ENCODE assay signal across 8 mouse cellular contexts in genomic region chr1:88701870-88702661, GRCm38 (mm10). TPM values are rescaled to one million over a fixed set of nuclear protein-coding genes. Genes with fewer than 3 reads are reported as not detected.
A peak's percentile ranks its signal among the peaks of the same experiment; 100 is the strongest.
DNase-seq lines count a peak whose midpoint lies in the region; ATAC-seq and TF ChIP-seq lines count a peak whose summit lies in the region.

Gene Arl4c, minus strand, starts transcription at chr1:88702221.

- peaks cover 0 to 13% of the 10 kb centered on the region in 2 experiments; a peak in 1 of 4 replicates for H3K4me1 ChIP-seq in CH12.LX (ENCODE audit: control insufficient read depth in 1 of 2, insufficient read depth in 2 of 2)
- peaks cover 28% of the 10 kb centered on the region for H3K4me1 ChIP-seq in forebrain, embryonic 16.5 days (replicated peaks; ENCODE audit: control insufficient read depth, insufficient read depth, low read length)
- peaks cover 31% of the 10 kb centered on the region for H3K4me1 ChIP-seq in neural tube, embryonic 13.5 days (replicated peaks)
- peaks cover 30% of the 10 kb centered on the region for H3K4me1 ChIP-seq in testis, adult 2 months (ENCODE audit: control insufficient read depth, insufficient read depth, low read length)

- peak; percentile 65 for ATAC-seq in cerebellum, adult (ENCODE audit: insufficient number of reproducible peaks, low FRiP score, low TSS enrichment)
- ATAC-seq in forebrain, embryonic 16.5 days, result peak; percentile 82
- peak; percentile 85 for ATAC-seq in neural tube, embryonic 13.5 days (ENCODE audit: low read depth)

- DNase-seq in CH12.LX (ENCODE audit: extremely low read depth), result peak; percentile 77
- peak; percentile 88 to 89 for DNase-seq in heart, postnatal 14 days
- DNase-seq in layer of hippocampus, adult 18-20 months (ENCODE audit: low spot score in 2 of 2), result peak; percentile 42 to 69
- DNase-seq in lung, adult 18-20 months, result peak; percentile 79 to 83

- intact Hi-C loops in heart, postnatal 14 days (cut with DNase I), result loop anchor here (2.0 to 5.0 kb wide), 2 partner anchors 43 to 75 kb away; no protein-coding TSS in a partner anchor

- TF ChIP-seq RAD21 in CH12.LX (IDR thresholded peaks at IDR 0.05; ENCODE audit: low read depth, low read length), result no peak; the same call in 1 of the 2 replicates

- peak within 1 kb of the TSS; percentile 95 for H3K27ac ChIP-seq in CH12.LX (ENCODE audit: insufficient read depth, low read depth)
- peak within 1 kb of the TSS; percentile 93 for H3K27ac ChIP-seq in forebrain, embryonic 16.5 days (ENCODE audit: low read length)
- peak within 1 kb of the TSS; percentile 99 for H3K27ac ChIP-seq in neural tube, embryonic 13.5 days (replicated peaks)
- no peak within 1 kb of the TSS for H3K27ac ChIP-seq in testis, adult 2 months (ENCODE audit: control insufficient read depth, insufficient read depth, low read depth, low read length)

- no peak for TF ChIP-seq EP300 in CH12.LX (IDR thresholded peaks at IDR 0.05; ENCODE audit: low read length)

- no peak for TF ChIP-seq CTCF in CH12.LX (conservative IDR thresholded peaks at IDR 0.05 in 1 of 2, IDR thresholded peaks at IDR 0.05 in 1 of 2; ENCODE audit: low read depth in 2 of 2, low read length in 2 of 2)
- no peak for TF ChIP-seq CTCF in testis, adult 2 months (IDR thresholded peaks at IDR 0.05; ENCODE audit: control insufficient read depth, insufficient read depth, insufficient replicate concordance, low read depth, low read length)

- peak within 1 kb of the TSS; percentile 41; the same call in 1 of the 2 replicates for H3K4me2 ChIP-seq in CH12.LX (ENCODE audit: insufficient read depth, low read depth, poor library complexity, severe bottlenecking)
- peak within 1 kb of the TSS; percentile 81 for H3K4me2 ChIP-seq in forebrain, embryonic 16.5 days (ENCODE audit: low read length)
- H3K4me2 ChIP-seq in neural tube, embryonic 13.5 days, result peak within 1 kb of the TSS; percentile 73

- peak within 1 kb of the TSS; percentile 84 for H3K9ac ChIP-seq in CH12.LX (ENCODE audit: insufficient read depth, low read depth)
- H3K9ac ChIP-seq in forebrain, embryonic 16.5 days (replicated peaks; ENCODE audit: low read depth, low read length), result peak within 1 kb of the TSS; percentile 98
- H3K9ac ChIP-seq in neural tube, embryonic 13.5 days, result peak within 1 kb of the TSS; percentile 91

- H3K27me3 ChIP-seq in CH12.LX (replicated peaks), result no peaks in the 10 kb centered on the region
- no peaks in the 10 kb centered on the region for H3K27me3 ChIP-seq in forebrain, embryonic 16.5 days (replicated peaks; ENCODE audit: control insufficient read depth, insufficient read depth, low read length)
- H3K27me3 ChIP-seq in neural tube, embryonic 13.5 days, result no peaks in the 10 kb centered on the region
- no peaks in the 10 kb centered on the region for H3K27me3 ChIP-seq in testis, adult 2 months (ENCODE audit: control insufficient read depth, insufficient read depth, low read length)

- H3K79me2 ChIP-seq in CH12.LX (replicated peaks; ENCODE audit: control insufficient read depth, extremely low read depth, insufficient read depth, poor library complexity, severe bottlenecking), result peaks cover 40% of the 10 kb centered on the region

- peak within 1 kb of the TSS; percentile 85 to 97 (median 88) for H3K4me3 ChIP-seq in CH12.LX (replicated peaks in 1 of 3; ENCODE audit: low read depth in 2 of 3, low read length in 2 of 3, poor library complexity in 1 of 3)
- H3K4me3 ChIP-seq in forebrain, embryonic 16.5 days (replicated peaks; ENCODE audit: low read length), result peak within 1 kb of the TSS; percentile 90
- H3K4me3 ChIP-seq in neural tube, embryonic 13.5 days, result peak within 1 kb of the TSS; percentile 94
- peak within 1 kb of the TSS; percentile 82 for H3K4me3 ChIP-seq in testis, adult 2 months (ENCODE audit: control insufficient read depth, low read depth, low read length)

- in situ Hi-C loops in CH12.LX (cut with MboI; ENCODE audit: low pct_ligation_motif_present, low pct_unique_long_range_greater_than_20kb, low sequenced_read_pairs), result loop anchor here (10.0 kb wide), 2 partner anchors 137 to 277 kb away; no protein-coding TSS in a partner anchor

- peaks cover 4 to 7% of the 10 kb centered on the region in 2 experiments for H3K36me3 ChIP-seq in CH12.LX (replicated peaks in 1 of 2; ENCODE audit: control insufficient read depth in 1 of 2, insufficient read depth in 1 of 2, low read length in 1 of 2)
- no peaks in the 10 kb centered on the region for H3K36me3 ChIP-seq in forebrain, embryonic 16.5 days (ENCODE audit: control insufficient read depth, insufficient read depth)
- peaks cover 10% of the 10 kb centered on the region for H3K36me3 ChIP-seq in neural tube, embryonic 13.5 days
- H3K36me3 ChIP-seq in testis, adult 2 months (ENCODE audit: control insufficient read depth, insufficient read depth, low read length), result no peaks in the 10 kb centered on the region

- H3K9me3 ChIP-seq in CH12.LX (replicated peaks; ENCODE audit: low read length), result peaks cover 44% of the 10 kb centered on the region
- H3K9me3 ChIP-seq in forebrain, embryonic 16.5 days (ENCODE audit: control insufficient read depth, low read length), result no peaks in the 10 kb centered on the region
- no peaks in the 10 kb centered on the region for H3K9me3 ChIP-seq in neural tube, embryonic 13.5 days

- dilution Hi-C loops in CH12.LX (cut with MboI; ENCODE audit: extremely low pct_ligation_motif_present, extremely low pct_unique_long_range_greater_than_20kb, low sequenced_read_pairs), result no loop called here

- peak; percentile 70 for TF ChIP-seq POLR2A in CH12.LX (IDR thresholded peaks at IDR 0.05; ENCODE audit: low read depth, low read length)
- TF ChIP-seq POLR2A in testis, adult 2 months (IDR thresholded peaks at IDR 0.05; ENCODE audit: control insufficient read depth, low read depth, low read length), result peak; percentile 36

- 1% methylated on average over 89 of the region's 91 CpGs for whole genome bisulfite sequencing in forebrain, embryonic 16.5 days
- under 1% methylated on average over 90 of the region's 91 CpGs for WGBS in neural tube, embryonic 13.5 days

TF ChIP-seq in CH12.LX, 34 proteins besides CTCF, POLR2A, EP300 and RAD21:
- 0 out of 2 replicates have a peak, but pooled peaks have one; percentile 27 for TF ChIP-seq KAT2A (IDR thresholded peaks at IDR 0.05; ENCODE audit: insufficient replicate concordance, low read length)
- peak; percentile 63; the same call in 1 of the 2 replicates for TF ChIP-seq MAZ (IDR thresholded peaks at IDR 0.05; ENCODE audit: low read depth, low read length)
- TF ChIP-seq E2F4 (IDR thresholded peaks at IDR 0.05; ENCODE audit: insufficient replicate concordance, low read depth, low read length), result 0 out of 2 replicates have a peak, but pooled peaks have one; percentile 47
- peak; percentile 96 for TF ChIP-seq MEF2A (IDR thresholded peaks at IDR 0.05; ENCODE audit: borderline replicate concordance, low read depth, low read length)
- peak; percentile 36; the same call in 1 of the 2 replicates for TF ChIP-seq NELFE (IDR thresholded peaks at IDR 0.05; ENCODE audit: low read depth, low read length)
- TF ChIP-seq ELF1 (IDR thresholded peaks at IDR 0.05; ENCODE audit: low read depth, low read length), result 0 out of 2 replicates have a peak, but pooled peaks have one; percentile 31
- TF ChIP-seq CHD1 (IDR thresholded peaks at IDR 0.05; ENCODE audit: low read depth, low read length), result 0 out of 2 replicates have a peak, but pooled peaks have one; percentile 68
- no peak for TF ChIP-seq JUN (IDR thresholded peaks at IDR 0.05; ENCODE audit: insufficient read depth, low read depth, low read length)
- peak; percentile 63; the same call in 1 of the 2 replicates for TF ChIP-seq SIN3A (IDR thresholded peaks at IDR 0.05; ENCODE audit: low read length)
- TF ChIP-seq TCF12 (IDR thresholded peaks at IDR 0.05; ENCODE audit: low read depth, low read length), result peak; percentile 64
- peak; percentile 42; the same call in 1 of the 2 replicates for TF ChIP-seq MXI1 (IDR thresholded peaks at IDR 0.05; ENCODE audit: low read depth, low read length)
- peak; percentile 37; the same call in 1 of the 2 replicates for TF ChIP-seq MAX (IDR thresholded peaks at IDR 0.05; ENCODE audit: low read length)
- TF ChIP-seq IRF4 (IDR thresholded peaks at IDR 0.05; ENCODE audit: low read depth, low read length), result peak; percentile 66; the same call in 1 of the 2 replicates
- TF ChIP-seq ZMIZ1 (IDR thresholded peaks at IDR 0.05; ENCODE audit: low read depth, low read length), result peak; percentile 75; the same call in 1 of the 2 replicates
- TF ChIP-seq JUND (conservative IDR thresholded peaks at IDR 0.05; ENCODE audit: low read depth, low read length), result no peak
- TF ChIP-seq CHD2 (IDR thresholded peaks at IDR 0.05; ENCODE audit: low read length), result no peak
- no peak for TF ChIP-seq ZNF384 (IDR thresholded peaks at IDR 0.05; ENCODE audit: low read depth, low read length)
- no peak for TF ChIP-seq TBP (conservative IDR thresholded peaks at IDR 0.05; ENCODE audit: low read depth, low read length)
- TF ChIP-seq PAX5 (IDR thresholded peaks at IDR 0.05; ENCODE audit: low read length), result no peak
- 0 out of 2 replicates have a peak, but pooled peaks have one; percentile 3 for TF ChIP-seq NRF1 (IDR thresholded peaks at IDR 0.05; ENCODE audit: low read depth, low read length)
- no peak for TF ChIP-seq POLR2AphosphoS2 (IDR thresholded peaks at IDR 0.05; ENCODE audit: low read depth, low read length)
- peak; percentile 37; the same call in 1 of the 2 replicates for TF ChIP-seq HCFC1 (IDR thresholded peaks at IDR 0.05; ENCODE audit: low read depth, low read length)
- peak; percentile 69 for TF ChIP-seq ETS1 (conservative IDR thresholded peaks at IDR 0.05; ENCODE audit: low read depth, low read length)
- TF ChIP-seq BHLHE40 (IDR thresholded peaks at IDR 0.05; ENCODE audit: low read depth, low read length), result peak; percentile 36; the same call in 1 of the 2 replicates
- TF ChIP-seq USF2 (conservative IDR thresholded peaks at IDR 0.05; ENCODE audit: low read depth, low read length), result no peak
- TF ChIP-seq UBTF (IDR thresholded peaks at IDR 0.05; ENCODE audit: low read depth, low read length), result peak; percentile 48; the same call in 1 of the 2 replicates

RNA-seq across cellular contexts. Expression of gene Arl4c, which starts in this region (rescaled TPM):
- total RNA-seq in CH12.LX (2012; rRNA removed) (32.2 and 33.9 TPM in 2 replicates), CH12.LX (2014; rRNA removed) (24.1 and 25.8 TPM in 2 replicates)
- polyA plus RNA-seq in CH12.LX (2012; ENCODE audit: insufficient read length, low read depth), result 30.8 and 31.6 TPM in 2 replicates
- 37.1 and 39.7 TPM in 2 replicates for polyA plus RNA-seq in forebrain, embryonic 16.5 days (2015; fragmentation: Nextera tagmentation; extraction: Ambion mirVana)
- total RNA-seq in heart, postnatal 14 days (2021), result 1 to 10 TPM; 7.8 to 8.8 TPM
- 10 to 100 TPM; 25.2 to 28.2 TPM for total RNA-seq in layer of hippocampus, adult 18-20 months (2021)
- 38.3 and 39.2 TPM in 2 replicates for polyA plus RNA-seq in neural tube, embryonic 13.5 days (2015; fragmentation: Nextera tagmentation; extraction: Ambion mirVana)
- polyA plus RNA-seq in testis, adult 2 months (2012; rRNA removed), result 5.2 and 5.7 TPM in 2 replicates
